Mouse (Mus musculus): ENCODE results near the gene Il6st. TPM values are rescaled to one million over a fixed set of nuclear protein-coding genes. Genes with fewer than 3 reads are reported as not detected.

Gene Il6st
- polyA plus RNA-seq, 1 experiment from 2014 or later, result 50.0 TPM

- no peak for ATAC-seq (replicated peaks; ENCODE audit: insufficient number of reproducible peaks, low FRiP score, low TSS enrichment)
- Histone ChIP-seq H3K27me3 (ENCODE audit: control insufficient read depth, insufficient read depth, low read length) (no peaks in the 10 kb centered on the region), H3K27ac (ENCODE audit: low read depth, low read length) (no peak overlapping the region), H3K36me3 (ENCODE audit: control insufficient read depth, insufficient read depth, low read length) (peaks cover under 1% of the 10 kb centered on the region; the same call in 1 of the 2 replicates), H3K4me1 (ENCODE audit: control insufficient read depth, insufficient read depth, low read length) (no peaks in the 10 kb centered on the region), H3K4me2 (no peak overlapping the region), H3K4me3 (ENCODE audit: low read depth, low read length) (no peak overlapping the region), H3K9me3 (replicated peaks; ENCODE audit: control insufficient read depth, low read length) (peaks cover 2% of the 10 kb centered on the region; the same call in 1 of the 2 replicates), H3K9ac (ENCODE audit: low read depth, low read length) (no peak overlapping the region)
- WGBS (ENCODE audit: insufficient replicate concordance), result 80% methylated on average over 5 of the region's 5 CpGs
Measured at GRCm38 (mm10) chr13:112512824-112513223, 49.0 kb downstream of the Il6st start.

- Histone ChIP-seq H3K36me3 (ENCODE audit: control insufficient read depth, insufficient read depth, low read length) (no peaks in the 10 kb centered on the region), H3K4me3 (ENCODE audit: low read depth, low read length) (no peak overlapping the region), H3K4me1 (ENCODE audit: control insufficient read depth, insufficient read depth, low read length) (no peaks in the 10 kb centered on the region), H3K9ac (ENCODE audit: low read depth, low read length) (no peak overlapping the region), H3K9me3 (replicated peaks; ENCODE audit: control insufficient read depth, low read length) (peaks cover 11% of the 10 kb centered on the region; the same call in 1 of the 2 replicates), H3K27me3 (ENCODE audit: control insufficient read depth, insufficient read depth, low read length) (no peaks in the 10 kb centered on the region), H3K27ac (ENCODE audit: low read depth, low read length) (no peak overlapping the region), H3K4me2 (no peak overlapping the region)
- 44% methylated on average over 1 of the region's 1 CpGs for WGBS (ENCODE audit: insufficient replicate concordance)
- ATAC-seq (replicated peaks; ENCODE audit: insufficient number of reproducible peaks, low FRiP score, low TSS enrichment), result no peak
Measured at GRCm38 (mm10) chr13:112514546-112514945, 50.7 kb downstream of the Il6st start.

- Histone ChIP-seq H3K9me3 (replicated peaks; ENCODE audit: control insufficient read depth, low read length) (peaks cover 11% of the 10 kb centered on the region; the same call in 1 of the 2 replicates), H3K36me3 (ENCODE audit: control insufficient read depth, insufficient read depth, low read length) (no peaks in the 10 kb centered on the region), H3K4me2 (no peak overlapping the region), H3K4me1 (ENCODE audit: control insufficient read depth, insufficient read depth, low read length) (no peaks in the 10 kb centered on the region; the same call in 1 of the 2 replicates), H3K4me3 (ENCODE audit: low read depth, low read length) (no peak overlapping the region), H3K27me3 (ENCODE audit: control insufficient read depth, insufficient read depth, low read length) (no peaks in the 10 kb centered on the region), H3K27ac (ENCODE audit: low read depth, low read length) (no peak overlapping the region), H3K9ac (ENCODE audit: low read depth, low read length) (no peak overlapping the region)
- ATAC-seq (replicated peaks; ENCODE audit: insufficient number of reproducible peaks, low FRiP score, low TSS enrichment), result no peak
- 63% methylated on average over 6 of the region's 6 CpGs for WGBS (ENCODE audit: insufficient replicate concordance)
Measured at GRCm38 (mm10) chr13:112522261-112522660, 58.4 kb downstream of the Il6st start.

- peaks cover 9% of the 10 kb centered on the region; the same call in 1 of the 2 replicates for H3K9me3 ChIP-seq (replicated peaks; ENCODE audit: control insufficient read depth, low read length)
Measured at GRCm38 (mm10) chr13:112522896-112523295, 59.0 kb downstream of the Il6st start.

DNA sequence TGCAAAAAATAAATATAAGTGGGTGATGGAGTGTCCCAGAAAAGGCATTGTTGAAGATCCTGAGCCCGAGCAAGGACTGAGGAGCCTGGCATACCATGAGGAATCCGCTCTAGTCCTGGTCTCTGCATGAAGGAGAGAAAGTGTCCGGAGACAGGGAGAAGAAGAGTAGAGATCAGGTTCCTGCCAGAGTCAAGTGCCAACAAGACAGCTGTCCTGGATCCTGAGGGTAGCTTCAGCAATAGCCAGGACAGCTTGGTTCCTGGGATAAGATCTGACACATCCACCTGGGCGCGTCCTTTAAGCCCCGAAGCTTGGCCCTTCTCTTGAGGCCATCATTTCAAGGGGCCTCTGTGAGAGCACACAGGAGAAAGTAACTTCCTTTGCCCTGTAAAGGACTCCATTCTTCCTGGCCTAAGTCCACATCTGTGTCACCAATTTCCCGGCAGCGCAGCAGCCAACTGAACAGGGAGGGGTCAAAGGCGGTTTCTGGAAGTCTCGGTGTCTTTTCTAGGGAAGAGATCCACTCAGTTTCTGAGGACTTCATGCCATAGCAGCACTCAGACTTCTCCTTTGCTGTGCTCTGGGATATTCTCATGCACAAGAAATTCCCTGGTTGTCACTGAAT lies 59.6 kb downstream of the Il6st start:
- H3K9me3 ChIP-seq (replicated peaks; ENCODE audit: control insufficient read depth, low read length), result 0 out of 2 replicates have a peak, but pooled peaks cover 4% of the 10 kb centered on the region
- no peak overlapping the region for H3K4me3 ChIP-seq (ENCODE audit: low read depth, low read length)
- no peaks in the 10 kb centered on the region for H3K27me3 ChIP-seq (ENCODE audit: control insufficient read depth, insufficient read depth, low read length)
- no peak overlapping the region for H3K4me2 ChIP-seq
- no peaks in the 10 kb centered on the region for H3K36me3 ChIP-seq (ENCODE audit: control insufficient read depth, insufficient read depth, low read length)
- no peaks in the 10 kb centered on the region; the same call in 1 of the 2 replicates for H3K4me1 ChIP-seq (ENCODE audit: control insufficient read depth, insufficient read depth, low read length)
- H3K27ac ChIP-seq (ENCODE audit: low read depth, low read length), result no peak overlapping the region
- H3K9ac ChIP-seq (ENCODE audit: low read depth, low read length), result no peak overlapping the region
- ATAC-seq (replicated peaks; ENCODE audit: insufficient number of reproducible peaks, low FRiP score, low TSS enrichment), result no peak
- WGBS (ENCODE audit: insufficient replicate concordance), result 80% methylated on average over 10 of the region's 10 CpGs

More at GRCm38 (mm10) chr13:112522896-112523295, 59.0 kb downstream of the Il6st start:
- Histone ChIP-seq H3K9ac (ENCODE audit: low read depth, low read length) (no peak overlapping the region), H3K27ac (ENCODE audit: low read depth, low read length) (no peak overlapping the region), H3K4me3 (ENCODE audit: low read depth, low read length) (no peak overlapping the region), H3K27me3 (ENCODE audit: control insufficient read depth, insufficient read depth, low read length) (no peaks in the 10 kb centered on the region), H3K4me2 (no peak overlapping the region), H3K36me3 (ENCODE audit: control insufficient read depth, insufficient read depth, low read length) (no peaks in the 10 kb centered on the region), H3K4me1 (ENCODE audit: control insufficient read depth, insufficient read depth, low read length) (no peaks in the 10 kb centered on the region; the same call in 1 of the 2 replicates)
- WGBS (ENCODE audit: insufficient replicate concordance), result 83% methylated on average over 3 of the region's 3 CpGs
- no peak for ATAC-seq (replicated peaks; ENCODE audit: insufficient number of reproducible peaks, low FRiP score, low TSS enrichment)

DNA sequence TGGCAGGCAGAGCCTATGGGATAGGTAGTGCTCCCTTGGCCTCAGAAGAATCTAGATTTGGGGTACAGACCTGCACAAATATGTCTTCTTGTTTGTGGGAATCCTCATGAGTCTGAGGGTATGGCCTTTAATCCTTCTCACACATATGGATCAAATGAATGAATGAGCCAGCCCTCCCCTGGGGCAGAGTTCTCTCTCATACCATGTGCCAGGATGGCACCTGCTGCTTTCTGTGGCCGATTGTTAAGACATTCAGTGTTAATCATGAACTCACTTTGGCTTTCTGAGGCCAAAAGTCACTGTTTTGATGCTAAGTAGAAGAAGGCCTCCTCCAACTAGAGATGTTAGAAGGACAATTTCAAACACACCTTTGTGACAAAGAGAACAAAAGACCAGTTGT lies 63.3 kb downstream of the Il6st start:
- H3K9ac ChIP-seq (ENCODE audit: low read depth, low read length), result no peak overlapping the region
- H3K4me3 ChIP-seq (ENCODE audit: low read depth, low read length), result no peak overlapping the region
- no peak overlapping the region for H3K4me2 ChIP-seq
- no peak for ATAC-seq (replicated peaks; ENCODE audit: insufficient number of reproducible peaks, low FRiP score, low TSS enrichment)
- no peak overlapping the region for H3K27ac ChIP-seq (ENCODE audit: low read depth, low read length)
- no peaks in the 10 kb centered on the region for H3K36me3 ChIP-seq (ENCODE audit: control insufficient read depth, insufficient read depth, low read length)
- H3K9me3 ChIP-seq (replicated peaks; ENCODE audit: control insufficient read depth, low read length), result no peaks in the 10 kb centered on the region
- H3K27me3 ChIP-seq (ENCODE audit: control insufficient read depth, insufficient read depth, low read length), result no peaks in the 10 kb centered on the region
- 53% methylated on average over 1 of the region's 1 CpGs for WGBS (ENCODE audit: insufficient replicate concordance)
- H3K4me1 ChIP-seq (ENCODE audit: control insufficient read depth, insufficient read depth, low read length), result no peaks in the 10 kb centered on the region; the same call in 1 of the 2 replicates

- Histone ChIP-seq H3K9ac (ENCODE audit: low read depth, low read length) (no peak overlapping the region), H3K36me3 (ENCODE audit: control insufficient read depth, insufficient read depth, low read length) (no peaks in the 10 kb centered on the region), H3K4me1 (ENCODE audit: control insufficient read depth, insufficient read depth, low read length) (no peaks in the 10 kb centered on the region), H3K9me3 (replicated peaks; ENCODE audit: control insufficient read depth, low read length) (no peaks in the 10 kb centered on the region), H3K27ac (ENCODE audit: low read depth, low read length) (no peak overlapping the region), H3K4me3 (ENCODE audit: low read depth, low read length) (no peak overlapping the region), H3K27me3 (ENCODE audit: control insufficient read depth, insufficient read depth, low read length) (no peaks in the 10 kb centered on the region), H3K4me2 (no peak overlapping the region)
- ATAC-seq (replicated peaks; ENCODE audit: insufficient number of reproducible peaks, low FRiP score, low TSS enrichment), result peak; percentile 7; the same call in 1 of the 2 replicates
- WGBS (ENCODE audit: insufficient replicate concordance), result 36% methylated on average over 3 of the region's 3 CpGs
Measured at GRCm38 (mm10) chr13:112529893-112530292, 66.0 kb downstream of the Il6st start.

GRCm38 (mm10) chr13:112532235-112532634 lies 68.4 kb downstream of the Il6st start:
- no peak for ATAC-seq (replicated peaks; ENCODE audit: insufficient number of reproducible peaks, low FRiP score, low TSS enrichment)
- no peak overlapping the region for H3K4me3 ChIP-seq (ENCODE audit: low read depth, low read length)

GRCm38 (mm10) chr13:112533556-112533955 lies 69.7 kb downstream of the Il6st start:
- 48% methylated on average over 9 of the region's 9 CpGs for WGBS (ENCODE audit: insufficient replicate concordance)
- no peak overlapping the region for H3K4me3 ChIP-seq (ENCODE audit: low read depth, low read length)
- no peak overlapping the region for H3K9ac ChIP-seq (ENCODE audit: low read depth, low read length)
- H3K4me2 ChIP-seq, result no peak overlapping the region
- H3K4me1 ChIP-seq (ENCODE audit: control insufficient read depth, insufficient read depth, low read length), result no peaks in the 10 kb centered on the region
- no peak overlapping the region for H3K27ac ChIP-seq (ENCODE audit: low read depth, low read length)
- no peak for ATAC-seq (replicated peaks; ENCODE audit: insufficient number of reproducible peaks, low FRiP score, low TSS enrichment)
- no peaks in the 10 kb centered on the region for H3K27me3 ChIP-seq (ENCODE audit: control insufficient read depth, insufficient read depth, low read length)
- no peaks in the 10 kb centered on the region for H3K36me3 ChIP-seq (ENCODE audit: control insufficient read depth, insufficient read depth, low read length)
- H3K9me3 ChIP-seq (replicated peaks; ENCODE audit: control insufficient read depth, low read length), result no peaks in the 10 kb centered on the region

More at GRCm38 (mm10) chr13:112532235-112532634, 68.4 kb downstream of the Il6st start:
- 81% methylated on average over 6 of the region's 6 CpGs for WGBS (ENCODE audit: insufficient replicate concordance)
- H3K27ac ChIP-seq (ENCODE audit: low read depth, low read length), result no peak overlapping the region
- no peak overlapping the region for H3K4me2 ChIP-seq
- no peaks in the 10 kb centered on the region for H3K9me3 ChIP-seq (replicated peaks; ENCODE audit: control insufficient read depth, low read length)
- no peaks in the 10 kb centered on the region for H3K36me3 ChIP-seq (ENCODE audit: control insufficient read depth, insufficient read depth, low read length)
- no peaks in the 10 kb centered on the region for H3K27me3 ChIP-seq (ENCODE audit: control insufficient read depth, insufficient read depth, low read length)
- H3K9ac ChIP-seq (ENCODE audit: low read depth, low read length), result no peak overlapping the region
- H3K4me1 ChIP-seq (ENCODE audit: control insufficient read depth, insufficient read depth, low read length), result no peaks in the 10 kb centered on the region
